Mouse (Mus musculus): ENCODE data around the gene Csnk1d. TPM values are rescaled to one million over a fixed set of nuclear protein-coding genes. Genes with fewer than 3 reads are reported as not detected.

Gene Csnk1d
- total RNA-seq, 1 experiment from 2014 or later: 144 TPM

Other genes starting within 250 kb of the Csnk1d start
- gene Hmga1b, start 228.5 kb downstream of the Csnk1d start, total RNA-seq (2021): 11.4 and 18.7 TPM in 2 replicates
- 21.3 and 23.9 TPM in 2 replicates for gene Rfng, start 207.1 kb downstream of the Csnk1d start, total RNA-seq (2021)
- gene Gps1, start 207.1 kb downstream of the Csnk1d start, total RNA-seq (2021): 120 and 131 TPM in 2 replicates
- gene Dus1l, start 194.9 kb downstream of the Csnk1d start, total RNA-seq (2021): 62.7 and 65.8 TPM in 2 replicates
- gene Fasn, start 166.8 kb downstream of the Csnk1d start, total RNA-seq (2021): 1,301 and 1,518 TPM in 2 replicates
- gene Ccdc57, start 58.5 kb downstream of the Csnk1d start, total RNA-seq (2021): 12.1 and 13.3 TPM in 2 replicates
- 0.38 and 0.85 TPM in 2 replicates for gene Slc16a3, start 42.9 kb downstream of the Csnk1d start, total RNA-seq (2021)
- gene Cd7, start 48.1 kb upstream of the Csnk1d start, total RNA-seq (2021): not detected in 2 replicates
- gene Sectm1b, start 72.2 kb upstream of the Csnk1d start, total RNA-seq (2021): not detected in 2 replicates
- not detected in 2 replicates for gene Sectm1a, start 89.9 kb upstream of the Csnk1d start, total RNA-seq (2021)
- gene Tex19.2, start 127.3 kb upstream of the Csnk1d start, total RNA-seq (2021): not detected in 2 replicates
- gene Tex19.1, start 154.8 kb upstream of the Csnk1d start, total RNA-seq (2021): not detected in 2 replicates
- gene Uts2r, start 168.9 kb upstream of the Csnk1d start, total RNA-seq (2021): not detected in 2 replicates
- 9.2 and 17.1 TPM in 2 replicates for gene Hexdc, start 213.1 kb upstream of the Csnk1d start, total RNA-seq (2021)
- 25.0 and 26.2 TPM in 2 replicates for gene Ogfod3, start 213.4 kb upstream of the Csnk1d start, total RNA-seq (2021)
- 21.1 and 24.8 TPM in 2 replicates for gene Cybc1, start 238.0 kb upstream of the Csnk1d start, total RNA-seq (2021)
- 23.4 and 33.1 TPM in 2 replicates for gene Narf, start 245.9 kb upstream of the Csnk1d start, total RNA-seq (2021)